Mouse (Mus musculus): ENCODE data around the gene Plac8. TPM values are rescaled to one million over a fixed set of nuclear protein-coding genes. Genes with fewer than 3 reads are reported as not detected.

Plac8 gene
- total RNA-seq, 2 experiments from 2014 or later, result not detected

DNA sequence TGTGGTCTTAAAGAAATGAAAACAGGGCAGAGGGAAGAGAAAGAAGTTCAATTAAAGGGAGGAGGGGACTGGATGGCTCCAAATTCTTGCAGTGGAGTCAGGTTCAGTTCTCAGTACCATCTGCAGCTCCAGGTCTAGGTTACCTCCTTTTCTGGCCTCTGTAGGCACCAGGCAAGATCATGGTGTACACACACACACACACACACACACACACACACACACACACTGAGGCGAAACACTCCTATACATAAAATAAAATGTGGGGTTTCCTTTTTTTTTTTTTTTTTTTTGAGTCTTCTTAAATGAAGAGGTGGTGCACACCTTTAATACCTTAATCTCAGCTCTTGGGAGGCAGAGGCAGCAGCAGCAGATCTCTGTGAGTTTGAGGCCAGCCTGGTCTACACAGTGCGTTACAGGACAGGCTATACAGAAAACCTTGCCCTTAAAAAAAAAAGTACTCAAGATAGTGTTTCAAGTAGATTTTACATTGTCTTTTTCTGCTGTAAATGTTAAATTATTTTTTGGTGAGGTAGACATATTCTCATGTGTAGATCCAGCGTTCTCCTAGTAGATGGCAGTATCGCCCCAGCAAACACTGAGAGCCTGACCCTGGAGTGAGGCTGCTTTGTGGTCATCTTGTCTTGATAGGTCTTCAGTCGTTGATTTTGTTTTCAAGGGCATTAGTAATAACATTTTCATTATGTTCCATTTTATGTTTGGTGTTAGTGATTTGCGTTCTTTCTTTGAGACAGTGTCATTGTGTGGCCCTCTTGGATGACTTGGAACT, 25.6 kb downstream of the Plac8 start:
- no peak for DNase-seq (ENCODE audit: low spot score in 2 of 2)

DNA sequence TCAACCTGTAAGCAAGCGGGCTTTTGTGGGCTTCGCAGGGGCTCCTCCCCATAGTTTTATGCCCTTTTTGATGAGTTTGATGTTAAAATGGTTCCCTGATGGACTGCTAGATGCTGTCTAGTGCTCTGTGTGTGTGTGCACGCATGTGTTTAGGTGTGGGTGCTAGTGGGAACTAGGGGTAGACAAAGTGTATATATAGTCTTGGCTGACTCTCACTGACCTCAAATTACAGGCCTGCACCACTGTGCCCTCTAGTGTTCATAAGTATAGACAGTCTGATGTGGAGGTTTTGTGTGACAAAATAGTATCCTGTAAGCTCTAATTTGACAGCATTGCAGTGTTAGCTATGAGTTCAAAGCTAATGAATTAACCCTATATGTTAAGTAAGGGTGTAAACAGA, 35.4 kb downstream of the Plac8 start:
- DNase-seq (ENCODE audit: low spot score in 2 of 2), result no peak

DNA sequence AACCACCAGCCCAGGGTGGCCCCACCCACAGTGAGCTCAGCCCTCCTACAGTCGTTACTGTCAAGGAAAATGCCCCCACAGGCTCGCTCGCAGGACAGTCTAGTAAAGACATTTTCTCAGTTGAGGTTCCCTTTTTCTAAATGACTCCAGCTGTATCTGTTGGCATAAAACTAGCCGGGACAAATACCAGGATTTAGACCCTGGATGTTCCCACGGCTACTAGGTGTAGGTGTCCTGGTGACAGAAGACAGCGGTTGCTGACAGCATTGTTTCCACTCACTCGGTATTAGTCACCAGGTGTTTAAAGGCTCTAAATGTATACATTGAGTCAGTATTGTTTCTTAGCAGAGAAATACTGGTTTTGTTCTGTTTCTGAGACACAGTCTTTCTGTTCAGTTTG, 36.2 kb downstream of the Plac8 start:
- DNase-seq (ENCODE audit: low spot score in 2 of 2), result no peak

DNA sequence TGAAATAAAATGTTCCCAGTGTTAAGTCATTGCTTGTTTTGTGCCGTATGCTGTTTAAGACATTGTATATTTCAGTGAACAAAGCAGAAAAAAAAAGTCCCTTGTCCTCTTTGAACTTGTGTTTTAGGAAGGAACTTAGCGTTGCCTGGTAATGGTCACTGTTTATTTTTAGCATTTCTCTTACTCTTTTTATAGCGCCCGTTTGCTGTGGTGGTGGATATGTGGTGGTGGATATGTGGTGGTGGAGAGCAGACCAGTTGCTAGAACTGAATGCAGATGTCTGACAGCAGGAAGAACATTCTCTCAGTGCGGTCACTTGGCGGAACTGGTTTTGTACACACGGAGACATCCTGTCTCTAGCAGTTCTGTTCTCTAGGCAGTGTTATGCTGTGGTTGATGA, 45.9 kb downstream of the Plac8 start:
- peak in 1 of 2 experiments; percentile 41 for DNase-seq (ENCODE audit: low spot score in 2 of 2)

DNA sequence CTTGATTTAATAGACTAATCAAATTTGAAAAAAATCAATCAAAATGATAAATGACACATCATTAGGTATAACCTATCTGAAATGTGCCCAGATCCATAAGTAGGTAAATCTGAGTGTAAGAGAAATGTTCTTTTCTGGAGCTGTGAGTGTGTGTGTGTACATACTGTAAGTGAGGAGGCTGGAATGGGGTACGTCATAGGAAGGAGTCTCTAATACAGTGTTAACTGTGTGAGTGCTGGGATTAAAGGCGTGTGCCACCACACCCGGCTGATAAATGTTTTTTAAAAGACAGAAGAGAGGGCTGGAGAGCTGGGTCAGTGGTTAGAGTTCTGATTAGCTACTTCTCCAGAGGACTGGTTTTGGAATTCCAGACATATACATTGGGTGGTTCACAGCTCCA, 46.4 kb downstream of the Plac8 start:
- no peak for DNase-seq (ENCODE audit: low spot score in 2 of 2)

DNA sequence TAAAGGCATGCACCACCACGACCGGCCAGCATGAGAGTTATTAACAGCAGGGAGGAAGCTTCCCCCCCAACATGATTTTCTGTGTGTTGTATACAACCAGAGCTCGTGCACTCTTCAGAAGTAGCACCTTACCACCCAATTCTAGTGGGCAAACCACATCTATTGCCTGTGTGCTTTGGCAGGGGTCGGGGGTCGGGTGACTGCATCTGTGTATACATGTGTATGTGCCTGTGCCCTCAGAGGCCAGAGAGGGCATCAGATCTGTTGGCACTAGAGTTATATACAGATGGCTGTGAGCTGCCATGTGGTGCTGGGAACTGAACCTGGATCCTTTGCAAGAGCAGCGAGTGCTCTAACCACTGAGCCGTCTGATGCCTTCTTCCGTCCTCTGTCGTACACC, 47.1 kb downstream of the Plac8 start:
- no peak for DNase-seq (ENCODE audit: low spot score in 2 of 2)

DNA sequence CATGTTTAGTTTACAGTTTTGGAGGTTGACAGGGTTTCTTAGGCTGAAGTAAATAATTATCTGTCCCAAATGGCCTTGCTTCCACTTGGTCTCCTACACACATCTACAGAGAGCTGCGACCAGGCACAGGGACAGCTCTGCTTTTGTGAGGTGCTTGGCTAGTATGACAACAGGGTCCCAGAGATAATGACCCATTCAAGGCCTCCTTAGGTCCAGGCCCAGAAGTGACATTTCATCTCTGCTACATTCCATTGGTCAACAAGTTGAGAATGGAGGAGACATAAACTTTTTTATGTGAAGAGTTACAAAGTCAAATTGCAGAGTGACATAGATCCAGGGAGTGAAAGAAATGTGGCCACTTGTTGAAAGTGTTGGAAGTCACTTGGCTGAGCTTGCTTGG, 48.7 kb downstream of the Plac8 start:
- DNase-seq (ENCODE audit: low spot score in 2 of 2), result no peak

DNA sequence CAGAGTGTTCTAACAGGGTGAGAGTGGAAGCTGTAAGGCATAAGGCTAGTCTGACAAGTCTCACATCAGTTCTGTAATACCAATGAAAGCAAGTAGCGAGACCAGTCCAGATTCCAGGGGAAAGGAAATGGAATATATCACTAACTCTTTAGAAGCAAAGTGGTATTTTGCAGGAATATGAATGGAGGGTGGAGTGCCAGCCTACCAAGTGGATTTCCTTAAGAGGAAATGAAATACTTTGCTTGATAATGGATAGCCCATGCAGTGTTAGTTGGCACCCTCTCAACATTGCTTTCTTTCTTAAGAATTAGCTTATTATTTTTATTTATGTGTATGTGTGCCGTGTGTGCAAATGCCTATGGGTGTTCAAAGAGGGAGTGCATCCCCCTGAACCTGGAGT, 51.8 kb downstream of the Plac8 start:
- no peak for DNase-seq (ENCODE audit: low spot score in 2 of 2)

DNA sequence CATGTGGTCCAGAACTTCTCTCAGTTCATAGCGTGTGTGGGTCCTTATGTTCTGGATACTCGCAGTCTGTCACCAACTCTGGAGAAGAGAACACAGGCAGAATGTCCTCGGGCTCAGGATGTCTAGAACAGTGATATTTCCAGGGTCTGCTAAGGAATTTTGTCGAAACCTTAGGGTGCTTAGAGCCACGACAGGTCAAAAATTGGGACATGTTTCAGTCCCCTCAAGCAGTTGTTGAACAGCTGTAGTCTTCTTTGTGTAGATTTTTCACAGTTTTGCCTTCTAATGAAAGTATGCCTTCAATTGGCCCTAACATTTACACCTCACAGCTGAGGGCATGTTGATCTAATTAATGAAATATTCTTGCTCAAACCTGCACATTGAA, 53.0 kb downstream of the Plac8 start:
- no peak for DNase-seq (ENCODE audit: low spot score in 2 of 2)

DNA sequence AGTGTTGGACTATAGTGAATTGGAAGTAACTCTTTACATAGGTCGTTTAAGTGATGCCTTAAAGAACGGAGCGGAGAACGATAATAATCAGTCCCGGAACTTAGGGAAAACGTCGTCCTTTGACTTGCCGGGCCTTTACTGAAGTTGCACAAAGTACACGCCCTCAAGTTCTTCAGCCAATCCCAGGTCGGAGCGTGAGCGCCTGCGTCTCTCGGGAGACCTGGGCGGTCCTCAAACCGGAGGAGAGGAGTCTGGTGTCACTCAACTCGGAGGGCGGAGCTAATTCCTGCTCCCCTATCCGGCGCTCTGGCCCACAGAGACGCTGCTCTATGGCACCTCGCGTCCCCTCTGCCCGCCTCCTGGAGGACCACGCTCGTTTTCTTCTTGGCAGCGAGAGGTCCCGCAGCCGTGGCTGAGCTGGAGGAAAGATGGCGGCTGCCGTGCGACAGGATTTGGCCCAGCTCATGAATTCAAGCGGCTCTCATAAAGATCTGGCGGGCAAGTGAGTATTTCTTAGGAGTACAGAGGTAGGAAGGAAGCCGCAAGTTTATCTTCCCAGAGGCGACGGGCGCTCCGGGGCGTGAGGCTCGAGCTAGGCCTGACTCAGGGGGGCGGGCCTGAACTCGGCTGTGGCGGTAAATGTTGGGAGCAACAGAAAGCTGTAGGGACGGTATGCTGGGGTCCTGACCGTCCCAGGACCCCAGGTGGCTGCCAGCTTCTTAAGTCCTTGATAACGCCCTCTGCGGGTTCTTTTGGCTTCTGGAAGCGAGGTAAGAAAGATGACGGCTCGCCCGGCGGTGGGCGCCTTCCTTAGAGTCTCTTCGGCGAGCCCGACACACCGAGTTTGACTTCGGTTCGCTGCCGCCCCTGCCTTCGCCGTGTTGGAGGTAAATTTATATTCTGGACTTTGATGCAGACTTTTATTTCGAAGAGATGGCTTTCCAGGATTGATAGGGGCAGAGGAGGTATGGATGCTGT, 53.7 kb downstream of the Plac8 start, which contains the start of gene Cops4:
Cops4 (plus strand) TSS at position 261 of the 978 bp plus-strand sequence.
- DNase-seq (ENCODE audit: low spot score in 2 of 2), result peak; percentile 91 to 98

DNA sequence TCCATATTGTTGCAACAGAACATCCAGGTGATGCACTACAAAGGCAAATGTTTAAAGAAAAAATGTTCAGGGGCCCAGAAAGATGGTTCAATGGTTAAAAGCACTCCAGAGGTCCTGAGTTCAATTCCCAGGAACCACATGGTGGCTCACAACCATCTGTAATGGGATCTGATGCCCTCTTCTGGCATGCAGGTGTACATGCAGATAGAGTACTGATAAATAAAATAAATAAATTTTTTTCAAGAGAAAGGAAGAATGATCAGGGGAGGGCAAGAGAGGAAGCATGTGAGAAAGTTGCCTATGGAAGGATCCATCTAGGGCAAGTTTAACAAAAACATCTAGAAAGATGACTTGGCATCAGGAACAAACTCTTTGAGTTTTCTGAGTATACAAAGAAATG, 59.5 kb downstream of the Plac8 start:
- no peak for DNase-seq (ENCODE audit: low spot score in 2 of 2)

DNA sequence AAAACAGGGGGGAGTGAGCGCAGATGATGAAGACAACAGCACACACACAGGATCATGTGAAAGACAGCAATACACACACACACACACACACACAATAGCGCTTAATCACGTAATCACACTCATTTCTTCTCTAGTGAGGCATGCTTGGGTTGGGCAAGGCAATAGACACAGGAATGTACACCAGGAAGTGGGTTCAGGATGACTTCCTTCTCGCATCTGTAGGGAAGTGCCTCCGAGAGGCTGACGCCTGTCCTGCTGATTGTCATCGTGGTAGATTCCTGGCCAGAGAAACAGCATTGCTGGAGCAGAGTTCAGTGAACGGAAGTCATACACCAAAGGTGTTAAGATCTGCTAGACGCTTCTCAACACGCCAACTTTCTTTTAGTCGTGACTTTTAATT, 62.8 kb downstream of the Plac8 start:
- DNase-seq (ENCODE audit: low spot score in 2 of 2), result no peak

Other genes with a start within 250 kb of the Plac8 start
- 100 to 1,000 TPM; 101 to 103 TPM for gene Sec31a, start 156.0 kb downstream of the Plac8 start, total RNA-seq (2021)
- 10 to 100 TPM; 14.0 to 17.9 TPM for gene Lin54, start 71.6 kb downstream of the Plac8 start, total RNA-seq (2021)
- 10 to 100 TPM; 75.5 to 77.9 TPM for gene Cops4, start 53.9 kb downstream of the Plac8 start, total RNA-seq (2021)
- gene Coq2, start 102.9 kb upstream of the Plac8 start, total RNA-seq (2021), result 10 to 100 TPM; 62.0 to 62.6 TPM
- gene Hpse, start 147.5 kb upstream of the Plac8 start, total RNA-seq (2021), result under 1 TPM; 0.72 to 0.90 TPM
- 10 to 100 TPM; 13.2 to 18.5 TPM for gene Helq, start 226.4 kb upstream of the Plac8 start, total RNA-seq (2021)
- 10 to 100 TPM; 58.6 to 62.2 TPM for gene Mrps18c, start 226.4 kb upstream of the Plac8 start, total RNA-seq (2021)
- 1 to 10 TPM; 6.4 to 7.5 TPM for gene Abraxas1, start 248.7 kb upstream of the Plac8 start, total RNA-seq (2021)